Mouse (Mus musculus) monocyte, adult 2 months (primary cell): ENCODE results near the gene Gm21900.
"Not testable (repeated sequence)": the region's sequence is repeated elsewhere in the genome, so short reads cannot be mapped to it uniquely, and the experiment has no call there.

Experiments used
- DNase-seq, 2 experiments: peaks; one replicate each; pipeline ENCODE4 v3.0.0; 2022; ENCODE audit warnings: low spot score in 2 of 2, low read depth in 1 of 2

Gene Gm21900

GRCm38 (mm10) chrY:10616061-10616460 is at the start of gene Gm21900:
Gm21900 (plus strand) TSS chrY:10616361.
- not testable (repeated sequence) for DNase-seq

GRCm38 (mm10) chrY:10643516-10643915 is 27.4 kb downstream of the Gm21900 start:
- DNase-seq = not testable (repeated sequence)
